Mouse (Mus musculus) left cerebral cortex, adult 18-20 months (tissue): ENCODE results near the gene Duoxa2. TPM values are rescaled to one million over a fixed set of nuclear protein-coding genes. Genes with fewer than 3 reads are reported as not detected.

Source experiments
- DNase-seq, 2 experiments: peaks; one replicate each; pipeline ENCODE4 v3.0.0; 2021 to 2022; ENCODE audit warnings: low spot score in 2 of 2, mixed read lengths in 1 of 2
- long read RNA-seq, 2 experiments: library from polyadenylated mRNA; stranded (forward); transcript quantifications; one replicate each; pipeline ENCODE4 v2.0.0; 2021
- total RNA-seq, 2 experiments: library from RNA; stranded (reverse); gene quantifications; 2 replicates each; pipeline ENCODE4 v1.2.3; 2021

The Duoxa2 gene
- total RNA-seq, result not detected
- long read RNA-seq, experiment 1, result 0 reads
- long read RNA-seq, experiment 2, result 0 reads

DNA sequence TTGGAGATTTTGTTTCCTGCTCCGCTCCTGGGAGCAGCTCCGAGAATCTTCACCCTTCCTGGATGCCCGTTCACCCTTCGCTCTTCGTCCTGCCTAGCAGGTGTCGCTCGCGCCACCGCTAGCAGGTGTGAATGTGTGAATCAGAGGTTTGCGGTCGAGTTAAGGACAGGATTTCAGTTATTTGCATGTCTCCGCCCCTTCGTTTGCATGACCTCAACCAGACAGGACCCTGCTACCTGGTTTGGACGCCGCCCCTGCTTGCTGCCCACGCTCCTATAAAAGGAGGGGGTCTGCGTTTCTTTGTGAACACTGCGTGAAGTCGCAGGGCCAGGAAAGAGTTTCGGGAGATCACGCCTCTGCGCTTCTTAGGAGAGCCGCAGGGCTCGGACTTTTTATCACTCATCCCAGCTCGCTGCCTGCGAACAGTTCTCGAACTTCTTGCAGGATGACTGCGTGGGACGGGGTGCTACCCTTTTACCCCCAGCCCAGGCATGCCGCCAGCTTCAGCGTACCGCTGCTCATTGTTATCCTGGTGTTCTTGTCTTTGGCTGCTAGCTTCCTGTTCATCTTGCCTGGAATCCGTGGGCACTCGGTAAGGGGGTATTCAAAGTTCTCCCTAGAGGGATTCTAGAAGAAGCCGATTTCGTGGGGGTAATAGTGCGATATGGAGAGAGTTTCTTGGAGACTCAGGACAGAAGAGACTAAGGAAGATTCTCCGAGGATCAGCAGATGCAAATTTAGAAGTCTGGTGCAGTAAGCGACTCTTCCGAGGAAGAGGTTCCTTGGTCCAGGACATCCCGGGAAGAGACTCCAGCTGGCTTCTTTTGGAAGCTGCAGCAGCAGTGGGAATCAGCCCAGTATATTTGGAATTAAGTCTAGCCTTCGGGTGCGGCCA lies at the start of gene Duoxa2:
Gene Duoxa2, plus strand, starts transcription at position 305 of the 895 bp plus-strand sequence.
- DNase-seq, result no peak

DNA sequence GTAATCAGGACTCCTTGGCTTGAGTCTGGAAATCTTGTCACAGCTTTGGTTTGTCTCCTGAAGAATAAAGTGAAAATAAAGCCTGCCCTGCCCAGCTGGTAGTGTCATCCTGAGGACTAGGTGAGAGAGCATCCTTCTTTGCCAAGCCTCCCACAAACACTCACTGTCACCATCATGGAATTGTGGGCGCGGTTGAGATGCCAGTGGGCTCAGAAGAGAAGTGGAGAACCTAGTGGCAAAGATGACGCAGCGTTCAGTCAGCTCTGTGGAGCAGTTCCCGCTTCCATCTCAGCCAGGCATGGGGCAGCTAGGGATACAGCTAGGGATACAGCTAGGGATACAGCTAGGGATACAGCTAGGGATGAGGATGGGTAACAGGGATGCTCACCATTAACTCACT lies 42.7 kb upstream of the Duoxa2 start:
- DNase-seq, result peak; percentile 36 to 55

DNA sequence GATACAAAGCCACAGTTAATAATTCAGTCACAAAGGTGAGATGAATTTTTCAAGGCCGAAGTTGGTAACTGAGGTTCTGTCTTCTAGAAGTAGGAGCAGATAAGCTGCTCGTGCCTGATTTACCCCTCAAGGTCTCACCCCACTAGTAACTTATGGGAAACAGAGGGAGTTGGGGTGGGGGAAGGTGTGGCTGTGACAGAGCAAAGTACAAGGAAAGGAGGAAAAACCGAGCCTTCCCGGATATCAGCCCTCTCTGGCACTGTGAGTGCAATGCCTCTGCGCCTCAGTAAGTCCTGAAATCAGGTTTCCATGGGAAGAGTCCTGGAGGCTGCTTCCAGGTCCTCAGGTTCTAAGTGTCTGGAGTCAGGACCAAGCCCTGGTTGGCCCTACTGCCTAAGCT lies 38.0 kb upstream of the Duoxa2 start:
- no peak for DNase-seq

DNA sequence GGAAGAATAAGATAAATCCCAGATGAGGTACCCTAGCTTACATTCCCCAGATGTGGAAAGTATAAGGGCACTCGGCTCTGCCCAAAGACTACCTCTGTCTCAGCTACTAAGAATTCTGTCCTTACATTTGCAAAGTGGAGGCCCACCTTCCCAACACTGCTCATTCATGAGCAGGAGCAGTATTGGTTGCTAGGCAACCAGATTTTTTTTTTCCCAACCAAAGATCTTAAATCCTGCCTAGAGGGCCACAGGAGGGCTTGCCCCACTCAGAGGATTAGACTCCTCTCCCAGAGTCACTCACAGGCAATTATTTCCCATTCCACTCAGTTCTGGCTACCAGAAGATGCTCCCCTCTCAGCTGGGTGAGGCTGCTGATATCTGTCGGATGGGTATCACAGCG lies 34.0 kb upstream of the Duoxa2 start:
- DNase-seq, result no peak

DNA sequence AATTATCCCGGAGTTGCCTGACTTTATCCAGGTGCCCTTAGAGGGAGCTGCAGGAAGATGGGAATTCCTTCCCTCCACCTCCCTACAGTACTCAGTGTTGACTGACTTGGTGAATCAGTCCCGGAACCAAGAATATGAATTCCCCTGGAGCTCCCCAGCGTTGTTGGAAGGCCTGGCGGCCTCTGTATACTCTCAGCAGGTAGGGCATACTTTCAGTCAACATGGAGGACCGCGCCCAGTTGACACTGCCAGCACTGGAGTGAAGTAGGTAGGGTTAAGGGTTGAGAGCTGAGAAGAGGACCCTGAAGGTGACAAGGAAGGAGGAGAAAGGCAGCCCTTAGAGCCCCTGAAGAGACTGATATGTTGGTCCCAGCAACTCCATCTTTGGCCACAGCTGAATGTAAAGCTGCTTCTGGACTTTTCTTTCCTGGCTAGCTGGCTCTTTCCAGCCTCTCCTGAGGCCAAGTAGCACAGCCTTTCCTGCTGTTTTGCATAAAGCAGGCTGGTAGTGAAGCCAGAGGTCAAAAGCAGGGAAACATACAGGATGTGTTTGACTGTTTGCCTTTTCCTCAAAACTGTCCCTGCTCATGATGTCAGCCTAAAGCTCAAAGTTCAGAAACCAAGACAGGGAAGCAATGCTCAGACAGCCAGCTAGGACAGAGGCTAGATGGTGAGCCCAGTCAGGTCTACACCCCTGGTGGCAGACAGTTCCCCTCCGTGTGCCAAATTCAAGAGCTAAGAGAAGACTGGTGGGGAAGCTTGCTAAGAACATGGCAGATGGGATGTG lies 32.1 kb upstream of the Duoxa2 start:
- DNase-seq, result no peak

DNA sequence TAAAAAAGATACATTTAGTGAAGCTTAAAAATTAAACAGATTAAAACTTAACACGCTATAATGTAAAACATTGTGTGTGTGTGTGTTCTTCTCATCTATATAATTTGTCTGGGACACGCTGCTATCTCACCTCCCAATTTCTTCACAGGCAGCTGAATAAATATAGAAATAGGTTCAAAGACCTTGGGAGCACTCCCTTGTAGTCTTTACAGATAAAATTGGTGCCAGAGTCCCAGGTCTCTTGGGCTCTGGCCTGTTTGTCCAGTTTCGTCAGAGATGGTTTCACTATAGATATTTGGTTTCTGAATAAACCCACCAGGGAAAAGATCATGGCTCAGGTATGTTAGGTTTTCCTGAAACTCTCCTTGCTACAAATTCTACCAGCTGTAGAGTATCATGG lies 19.9 kb upstream of the Duoxa2 start:
- no peak for DNase-seq

DNA sequence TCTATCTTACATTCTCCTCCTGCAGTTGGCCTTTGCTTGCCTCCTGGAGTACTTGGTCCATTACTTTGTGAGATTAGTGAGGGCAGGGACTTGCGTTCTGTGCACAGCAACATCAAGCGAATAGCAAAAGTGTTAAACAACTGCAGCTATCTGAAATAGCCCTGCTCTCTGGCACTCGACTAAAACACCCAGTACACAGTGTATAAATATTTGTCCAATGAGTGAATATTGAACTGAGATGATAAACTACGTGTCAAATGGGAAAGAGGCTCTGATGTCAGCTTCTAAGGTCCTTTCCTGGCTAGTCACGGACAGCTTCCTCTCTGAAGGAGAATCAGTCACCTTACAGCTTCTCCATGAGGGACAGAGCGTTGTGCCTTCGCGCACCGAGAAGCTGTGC lies 14.6 kb upstream of the Duoxa2 start:
- no peak for DNase-seq

DNA sequence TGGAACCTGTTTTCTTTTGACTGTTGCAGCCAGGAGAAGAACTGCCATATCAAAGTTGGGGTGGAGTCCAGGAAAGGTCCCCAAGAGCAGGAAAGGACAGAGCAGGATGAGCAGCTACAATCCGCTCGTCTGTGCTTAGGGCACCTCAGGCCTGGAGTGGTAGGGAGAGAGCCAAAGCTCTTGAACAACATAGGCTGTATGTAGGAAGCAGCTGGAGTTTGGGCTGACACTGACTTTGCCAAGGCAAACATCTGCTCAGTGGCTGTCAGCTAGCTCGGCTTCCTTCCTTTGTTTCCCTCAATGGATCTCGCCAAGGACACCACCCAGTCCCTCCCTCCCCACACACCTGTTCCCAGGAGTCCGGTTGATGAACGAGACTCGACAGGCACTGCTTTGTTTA lies 12.6 kb upstream of the Duoxa2 start:
- no peak for DNase-seq

DNA sequence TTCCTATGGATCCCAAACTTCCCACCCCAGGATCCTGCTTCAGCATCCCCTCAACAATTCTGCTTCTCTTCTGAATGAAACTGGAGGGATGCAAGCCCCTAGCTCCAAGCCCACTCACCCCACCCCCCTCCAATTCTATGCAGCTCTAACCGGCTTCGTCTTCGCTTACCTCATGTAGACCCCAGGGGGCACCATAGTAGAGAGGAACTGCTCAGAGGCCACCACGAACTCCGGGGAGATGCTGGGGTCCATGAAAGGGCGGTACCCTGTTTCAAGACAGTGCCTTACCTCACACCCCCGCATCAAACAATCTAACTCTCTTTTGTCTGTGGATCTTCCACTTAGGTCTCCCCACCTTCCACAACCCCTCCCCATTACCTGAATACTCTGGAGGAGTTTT lies 3.8 kb upstream of the Duoxa2 start:
- no peak for DNase-seq

DNA sequence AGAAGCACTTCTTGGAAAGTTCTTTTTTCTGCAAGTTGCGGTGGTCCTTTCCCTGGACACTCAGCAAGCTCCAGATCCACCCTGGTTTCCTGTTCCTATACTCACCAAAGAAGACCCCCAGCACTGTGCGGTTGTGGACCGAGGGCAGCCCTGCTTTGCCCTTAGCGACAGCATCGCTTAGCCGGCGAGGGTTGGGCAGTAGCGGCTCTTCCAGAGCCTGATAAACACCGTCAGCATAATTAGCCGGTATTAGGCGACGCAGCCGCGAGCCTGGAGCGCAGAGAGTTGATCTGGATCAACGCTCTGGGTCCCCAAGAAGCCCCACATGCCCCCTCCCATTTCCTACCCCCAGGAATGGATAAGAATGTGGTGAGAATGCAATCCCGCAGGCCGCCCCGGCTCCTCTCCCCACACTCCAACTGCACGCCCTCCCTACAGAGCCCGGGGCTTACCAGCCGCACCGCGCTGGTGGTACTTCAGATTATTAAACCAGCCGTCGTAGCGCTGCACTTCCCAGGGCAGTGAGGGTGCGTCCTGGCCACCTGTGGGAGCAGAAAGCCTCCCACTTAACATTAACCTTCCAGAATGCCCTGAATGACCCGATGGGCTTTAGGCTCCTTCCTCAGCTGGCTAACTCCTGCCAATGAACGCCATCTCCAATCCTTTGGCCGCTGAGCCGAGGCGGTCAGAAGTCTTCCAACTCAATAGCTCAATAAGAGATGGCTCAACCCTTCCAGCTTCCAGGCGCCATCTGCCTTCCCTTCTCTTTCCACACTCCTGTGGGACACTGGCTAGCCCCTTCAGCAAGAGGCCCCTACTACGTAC lies 1.2 kb upstream of the Duoxa2 start:
- no peak for DNase-seq

DNA sequence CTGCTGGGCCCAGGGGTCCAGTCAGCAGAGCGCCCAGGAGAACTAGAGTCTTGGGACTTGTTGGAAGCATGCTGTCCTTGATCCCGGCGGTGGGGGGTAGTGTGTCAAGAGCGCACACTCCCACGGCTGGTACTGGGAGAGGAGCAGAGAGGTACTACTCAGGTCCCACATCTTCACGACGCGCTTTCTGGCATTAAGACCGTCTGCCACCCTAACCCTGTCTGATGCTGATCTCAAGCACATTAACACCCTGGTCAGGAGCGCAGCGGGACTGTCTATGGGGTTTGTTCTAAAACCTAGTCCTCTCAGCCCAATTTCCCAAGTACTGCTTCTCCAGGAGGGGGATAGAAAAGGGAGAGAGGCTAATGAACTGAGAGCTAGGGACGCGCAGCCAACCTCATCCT lies 602 bp upstream of the Duoxa2 start, which contains the start of gene Duox2:
Gene Duox2, minus strand, starts transcription at position 354 of the 404 bp plus-strand sequence.
- DNase-seq, result no peak

DNA sequence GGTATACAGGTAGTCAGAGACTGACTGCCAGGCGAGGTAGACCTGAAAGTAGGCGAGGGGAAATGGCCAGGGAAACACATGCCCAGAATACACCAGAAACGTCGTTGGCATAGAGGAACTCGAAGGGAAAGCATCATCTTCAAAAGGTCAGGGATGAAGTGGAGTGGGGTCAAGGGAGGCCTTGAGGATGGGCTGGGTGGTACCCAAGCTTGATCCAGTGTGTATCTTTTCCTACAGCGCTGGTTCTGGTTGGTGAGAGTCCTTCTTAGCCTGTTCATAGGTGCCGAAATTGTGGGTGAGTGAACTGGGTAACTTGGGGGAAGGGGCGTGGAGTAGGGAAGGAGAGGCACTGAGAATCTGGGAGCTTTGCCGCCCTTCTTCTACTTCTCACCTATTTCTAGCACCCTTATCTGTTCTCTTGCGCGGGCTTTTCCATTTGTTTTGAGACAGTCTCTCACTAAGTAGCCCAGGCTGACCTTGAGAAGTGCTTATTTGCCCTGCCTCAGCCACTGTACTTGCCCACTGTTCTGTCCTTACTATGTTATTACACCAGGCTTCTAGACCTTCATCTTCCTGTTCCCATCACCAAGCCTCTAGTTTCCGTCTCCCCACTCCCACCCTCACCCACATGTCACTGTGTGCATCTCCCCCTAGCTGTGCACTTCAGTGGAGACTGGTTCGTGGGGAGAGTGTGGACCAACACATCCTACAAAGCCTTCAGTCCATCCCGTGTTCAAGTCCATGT lies 1.4 kb downstream of the Duoxa2 start:
- DNase-seq, result no peak

DNA sequence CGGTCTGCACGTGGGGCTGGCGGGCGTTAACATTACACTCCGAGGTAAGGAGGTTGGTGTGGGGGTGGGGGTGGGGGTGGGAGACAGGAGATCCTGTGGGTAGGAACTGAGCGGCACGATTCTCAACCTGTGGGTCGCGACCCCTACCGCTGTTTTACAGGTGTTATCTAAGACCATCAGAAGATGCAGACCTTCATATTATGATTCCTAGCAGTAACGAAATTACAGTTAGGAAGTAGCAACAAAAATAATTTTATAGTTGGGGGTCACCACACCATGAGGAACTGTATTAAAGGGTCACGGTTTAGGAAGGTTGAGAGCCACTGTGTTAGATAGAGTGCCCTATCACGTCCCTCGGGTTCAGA lies 1.9 kb downstream of the Duoxa2 start:
- no peak for DNase-seq

DNA sequence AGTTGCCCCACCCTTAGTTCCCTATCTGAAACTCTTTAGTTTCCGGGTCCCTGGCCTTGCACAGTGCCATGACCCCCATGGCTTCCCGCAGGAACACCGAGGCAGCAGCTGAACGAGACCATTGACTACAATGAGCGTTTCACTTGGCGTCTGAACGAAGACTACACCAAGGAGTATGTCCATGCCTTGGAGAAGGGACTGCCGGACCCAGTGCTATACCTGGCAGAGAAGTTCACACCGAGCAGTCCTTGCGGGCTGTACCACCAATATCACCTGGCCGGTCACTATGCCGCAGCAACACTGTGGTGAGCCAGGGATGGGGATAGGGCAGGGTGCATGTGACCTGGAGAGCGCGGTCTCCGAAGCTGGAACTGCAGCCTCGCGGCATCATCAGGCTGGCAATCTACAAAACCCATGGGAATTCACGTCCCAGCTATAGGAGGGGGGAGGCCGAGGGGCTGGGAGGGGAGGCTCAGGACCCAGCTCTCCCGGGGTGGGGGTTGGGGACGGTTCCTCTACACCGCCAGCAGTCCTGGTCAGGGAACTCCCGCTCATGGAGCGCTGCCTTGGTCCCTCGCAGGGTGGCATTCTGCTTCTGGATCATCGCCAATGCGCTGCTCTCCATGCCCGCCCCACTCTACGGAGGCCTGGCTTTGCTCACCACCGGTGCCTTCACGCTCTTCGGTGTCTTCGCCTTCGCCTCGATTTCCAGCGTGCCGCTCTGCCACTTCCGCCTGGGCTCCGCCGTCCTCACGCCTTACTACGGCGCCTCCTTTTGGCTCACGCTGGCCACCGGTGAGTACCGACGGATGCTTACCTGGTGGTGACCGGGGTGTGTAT lies 2.6 kb downstream of the Duoxa2 start:
- peak in 1 of 2 experiments; percentile 19 for DNase-seq

DNA sequence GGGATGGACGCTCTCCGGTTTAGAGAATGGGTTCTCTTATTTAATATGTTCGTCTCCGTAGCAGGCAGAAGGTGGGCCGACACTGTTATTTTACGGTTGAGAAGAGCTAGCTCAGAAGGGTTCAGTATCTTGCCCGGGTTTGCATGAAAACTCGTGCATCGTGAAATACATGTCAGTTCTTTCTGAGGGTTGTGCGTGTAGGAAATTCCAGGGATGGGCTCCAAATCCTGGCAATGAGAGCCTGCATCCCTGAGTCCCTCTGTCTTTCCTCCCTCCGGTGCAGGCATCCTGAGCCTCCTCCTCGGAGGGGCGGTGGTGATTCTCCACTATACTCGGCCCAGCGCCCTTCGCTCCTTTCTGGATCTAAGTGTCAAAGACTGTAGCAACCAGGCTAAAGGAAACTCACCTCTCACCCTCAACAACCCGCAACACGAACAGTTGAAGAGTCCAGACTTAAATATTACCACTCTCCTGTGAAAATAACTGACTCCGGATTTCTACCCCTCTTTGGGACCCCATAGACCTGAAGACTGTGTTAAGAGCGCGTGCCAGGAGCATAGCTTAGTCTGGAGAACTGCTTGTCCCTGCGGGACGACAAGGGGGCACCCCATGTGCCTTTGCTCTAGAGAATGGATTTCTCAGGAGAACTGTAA lies 3.3 kb downstream of the Duoxa2 start:
- DNase-seq, result no peak

DNA sequence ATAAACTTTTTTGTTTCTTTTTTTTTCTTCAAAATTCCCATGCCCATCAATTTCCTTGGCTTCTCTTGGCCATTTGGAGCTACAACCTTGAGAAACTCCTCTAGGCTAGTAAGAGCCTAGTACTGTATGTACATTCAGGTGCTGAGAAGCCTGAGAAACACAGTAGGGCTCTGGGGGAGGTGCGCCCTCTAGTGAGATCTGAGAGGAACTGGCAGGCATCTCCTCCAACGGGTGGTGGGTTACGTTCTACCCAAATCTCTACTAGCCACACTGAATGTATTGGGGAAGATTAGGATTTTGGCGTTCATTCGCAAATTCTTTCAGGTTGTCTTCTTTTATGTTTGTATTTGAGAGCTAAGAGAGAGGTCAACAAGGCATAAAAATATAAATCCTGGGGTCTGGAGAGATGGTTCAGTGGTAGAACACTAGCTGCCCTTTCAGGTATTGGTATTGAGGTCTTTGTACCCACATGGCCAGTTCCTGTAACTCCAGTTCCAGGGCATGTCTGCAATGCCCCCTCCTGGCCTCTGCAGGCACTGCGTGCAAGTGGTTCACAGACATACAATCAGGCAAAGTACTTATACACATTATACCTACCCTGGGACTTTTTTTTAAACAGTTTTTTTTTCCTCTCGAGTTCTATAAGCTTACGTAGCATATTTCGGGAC lies 4.0 kb downstream of the Duoxa2 start:
- peak; percentile 64 to 69 for DNase-seq

DNA sequence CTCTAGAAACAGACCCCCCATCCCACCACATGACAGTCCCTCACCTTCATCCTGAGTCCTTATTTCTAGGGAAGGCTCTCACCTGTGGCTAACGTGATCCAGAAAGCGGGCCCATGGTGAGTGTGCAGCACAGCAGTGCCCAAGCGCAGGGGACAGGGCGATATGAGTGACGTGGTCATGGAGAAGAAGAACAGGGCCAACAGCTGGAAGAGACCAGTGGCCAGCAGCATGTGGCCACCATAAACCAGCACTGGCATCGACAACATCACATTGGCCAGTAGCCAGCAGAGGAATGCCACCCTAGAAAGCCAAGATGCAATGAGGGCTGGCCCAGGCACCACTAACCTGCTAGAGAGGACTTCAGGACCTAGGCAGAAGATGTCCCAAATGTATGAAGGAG lies 5.8 kb downstream of the Duoxa2 start:
- no peak for DNase-seq

DNA sequence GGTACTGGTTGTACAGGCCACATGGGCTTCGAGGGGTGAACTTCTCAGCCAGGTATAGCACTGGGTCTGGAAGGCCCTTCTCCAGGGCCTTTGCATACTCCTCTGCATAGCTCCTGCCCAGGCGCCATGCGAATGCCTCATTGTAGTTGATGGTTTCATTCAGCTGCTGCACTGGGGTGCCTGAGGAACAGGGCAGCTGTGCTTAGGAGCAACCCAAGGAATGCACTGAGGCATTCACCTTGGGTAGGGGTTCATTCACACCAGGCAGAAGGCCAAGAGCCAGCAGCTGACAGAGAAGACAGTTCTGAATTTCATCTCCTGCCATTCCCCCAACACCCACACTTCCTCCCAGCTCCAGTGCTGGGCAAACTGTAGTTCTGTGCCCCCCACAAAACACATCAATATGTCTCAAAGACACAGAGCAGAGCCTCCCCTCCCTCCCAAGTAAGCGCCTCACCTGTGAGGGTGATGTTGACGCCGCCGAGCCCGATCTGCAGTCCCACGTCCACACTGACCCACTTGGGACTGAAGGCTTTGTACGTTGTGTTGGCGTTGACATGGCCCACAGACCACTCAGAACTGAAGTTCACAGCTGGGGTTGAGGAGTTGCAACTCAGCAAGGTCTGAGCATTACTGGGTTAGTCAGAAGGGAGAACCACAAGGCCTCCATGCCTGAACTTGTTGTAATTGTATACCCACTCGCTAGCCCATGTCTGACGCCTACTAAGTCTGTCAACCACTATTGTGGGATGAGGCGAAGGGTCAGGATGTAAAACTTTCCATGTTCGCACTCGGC lies 6.6 kb downstream of the Duoxa2 start:
- DNase-seq, result no peak
